Mouse (Mus musculus): ENCODE data around the gene Mettl23. TPM values are rescaled to one million over a fixed set of nuclear protein-coding genes. Genes with fewer than 3 reads are reported as not detected.
A peak's percentile ranks its signal among the peaks of the same experiment; 100 is the strongest.

The Mettl23 gene
- 44.6 and 67.6 TPM in 2 replicates for polyA plus RNA-seq (2012; rRNA removed)

GRCm38 (mm10) chr11:116843261-116844233, at the start of gene Mettl23, which contains the start of gene Jmjd6:
TSS of gene Mettl23 (plus strand) at chr11:116843278.
TSS of gene Jmjd6 (minus strand) at chr11:116843449.
- TF ChIP-seq CTCF (IDR thresholded peaks at IDR 0.05; ENCODE audit: borderline replicate concordance, extremely low read depth, insufficient read depth, insufficient read length), result no peak
- peak; percentile 27; the same call in 1 of the 2 replicates for TF ChIP-seq POLR2A (IDR thresholded peaks at IDR 0.05; ENCODE audit: borderline replicate concordance, extremely low read depth, insufficient read depth, insufficient read length, poor library complexity, severe bottlenecking)
- peak; percentile 99 for DNase-seq (ENCODE audit: low read depth)

GRCm38 (mm10) chr11:116799364-116799763, 43.7 kb upstream of the Mettl23 start:
- DNase-seq (ENCODE audit: low read depth), result peak; percentile 47
- no peak for TF ChIP-seq CTCF (IDR thresholded peaks at IDR 0.05; ENCODE audit: borderline replicate concordance, extremely low read depth, insufficient read depth, insufficient read length)
- TF ChIP-seq POLR2A (IDR thresholded peaks at IDR 0.05; ENCODE audit: borderline replicate concordance, extremely low read depth, insufficient read depth, insufficient read length, poor library complexity, severe bottlenecking), result no peak

- no peak for DNase-seq (ENCODE audit: low read depth)
- TF ChIP-seq POLR2A (IDR thresholded peaks at IDR 0.05; ENCODE audit: borderline replicate concordance, extremely low read depth, insufficient read depth, insufficient read length, poor library complexity, severe bottlenecking) (no peak), CTCF (IDR thresholded peaks at IDR 0.05; ENCODE audit: borderline replicate concordance, extremely low read depth, insufficient read depth, insufficient read length) (no peak)
These were observed 42.0 kb upstream of the Mettl23 start for GRCm38 (mm10) chr11:116801106-116801505.

- DNase-seq (ENCODE audit: low read depth), result no peak
- TF ChIP-seq POLR2A (IDR thresholded peaks at IDR 0.05; ENCODE audit: borderline replicate concordance, extremely low read depth, insufficient read depth, insufficient read length, poor library complexity, severe bottlenecking) (no peak), CTCF (IDR thresholded peaks at IDR 0.05; ENCODE audit: borderline replicate concordance, extremely low read depth, insufficient read depth, insufficient read length) (no peak)
These were observed 40.4 kb upstream of the Mettl23 start for GRCm38 (mm10) chr11:116802709-116803108.

- DNase-seq (ENCODE audit: low read depth), result peak; percentile 33
- TF ChIP-seq POLR2A (IDR thresholded peaks at IDR 0.05; ENCODE audit: borderline replicate concordance, extremely low read depth, insufficient read depth, insufficient read length, poor library complexity, severe bottlenecking), result no peak
- TF ChIP-seq CTCF (IDR thresholded peaks at IDR 0.05; ENCODE audit: borderline replicate concordance, extremely low read depth, insufficient read depth, insufficient read length), result no peak
These were observed 36.7 kb upstream of the Mettl23 start for GRCm38 (mm10) chr11:116806136-116807071.

- peak; percentile 31 for DNase-seq (ENCODE audit: low read depth)
- TF ChIP-seq CTCF (IDR thresholded peaks at IDR 0.05; ENCODE audit: borderline replicate concordance, extremely low read depth, insufficient read depth, insufficient read length) (no peak), POLR2A (IDR thresholded peaks at IDR 0.05; ENCODE audit: borderline replicate concordance, extremely low read depth, insufficient read depth, insufficient read length, poor library complexity, severe bottlenecking) (no peak)
These were observed 36.0 kb upstream of the Mettl23 start for GRCm38 (mm10) chr11:116807116-116807515.

- TF ChIP-seq POLR2A (IDR thresholded peaks at IDR 0.05; ENCODE audit: borderline replicate concordance, extremely low read depth, insufficient read depth, insufficient read length, poor library complexity, severe bottlenecking) (no peak), CTCF (IDR thresholded peaks at IDR 0.05; ENCODE audit: borderline replicate concordance, extremely low read depth, insufficient read depth, insufficient read length) (no peak)
- DNase-seq (ENCODE audit: low read depth), result no peak
These were observed 35.6 kb upstream of the Mettl23 start for GRCm38 (mm10) chr11:116807526-116807925.

GRCm38 (mm10) chr11:116807938-116808606, 35.0 kb upstream of the Mettl23 start:
- TF ChIP-seq CTCF (IDR thresholded peaks at IDR 0.05; ENCODE audit: borderline replicate concordance, extremely low read depth, insufficient read depth, insufficient read length), result peak; percentile 93
- TF ChIP-seq POLR2A (IDR thresholded peaks at IDR 0.05; ENCODE audit: borderline replicate concordance, extremely low read depth, insufficient read depth, insufficient read length, poor library complexity, severe bottlenecking), result no peak
- peak; percentile 89 for DNase-seq (ENCODE audit: low read depth)

- DNase-seq (ENCODE audit: low read depth), result no peak
- no peak for TF ChIP-seq CTCF (IDR thresholded peaks at IDR 0.05; ENCODE audit: borderline replicate concordance, extremely low read depth, insufficient read depth, insufficient read length)
- TF ChIP-seq POLR2A (IDR thresholded peaks at IDR 0.05; ENCODE audit: borderline replicate concordance, extremely low read depth, insufficient read depth, insufficient read length, poor library complexity, severe bottlenecking), result no peak
These were observed 34.2 kb upstream of the Mettl23 start for GRCm38 (mm10) chr11:116808811-116809395.

GRCm38 (mm10) chr11:116809520-116809919, 33.6 kb upstream of the Mettl23 start:
- no peak for TF ChIP-seq CTCF (IDR thresholded peaks at IDR 0.05; ENCODE audit: borderline replicate concordance, extremely low read depth, insufficient read depth, insufficient read length)
- no peak for TF ChIP-seq POLR2A (IDR thresholded peaks at IDR 0.05; ENCODE audit: borderline replicate concordance, extremely low read depth, insufficient read depth, insufficient read length, poor library complexity, severe bottlenecking)
- no peak for DNase-seq (ENCODE audit: low read depth)
